Mouse (Mus musculus) urinary bladder, postnatal 14 days (tissue): ENCODE results near the gene Eno3.
A peak's percentile ranks its signal among the peaks of the same experiment; 100 is the strongest.

Source experiments
- DNase-seq: peaks from one replicate; pipeline ENCODE4 v3.0.0; 2021; ENCODE audit warnings: low spot score

Eno3 gene

GRCm38 (mm10) chr11:70644564-70645103 lies 12.4 kb upstream of the Eno3 start:
- no peak for DNase-seq

GRCm38 (mm10) chr11:70645461-70646258 lies 11.3 kb upstream of the Eno3 start:
- DNase-seq, result no peak

DNA sequence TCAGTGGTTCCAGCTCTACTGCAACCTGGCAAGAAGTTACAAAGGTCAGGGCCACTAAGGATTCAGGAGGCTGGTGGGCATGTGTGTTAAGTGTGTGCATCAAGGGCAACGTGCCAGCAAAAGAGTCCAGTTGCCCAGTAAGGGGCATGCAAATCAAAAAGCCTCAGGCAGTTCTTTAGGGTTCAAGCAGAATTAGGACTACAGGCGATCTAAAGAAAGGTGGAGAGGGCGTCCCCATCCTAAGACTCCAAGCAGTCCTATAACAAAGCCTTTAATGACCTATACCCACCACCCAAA lies 10.8 kb upstream of the Eno3 start:
- DNase-seq, result no peak

GRCm38 (mm10) chr11:70646691-70647650 lies 10.0 kb upstream of the Eno3 start, which contains the start of the genes Rnf167 and Slc25a11:
TSS of gene Rnf167 (plus strand) at chr11:70647235.
TSS of gene Slc25a11 (minus strand) at chr11:70647479.
- DNase-seq, result peak; percentile 97

DNA sequence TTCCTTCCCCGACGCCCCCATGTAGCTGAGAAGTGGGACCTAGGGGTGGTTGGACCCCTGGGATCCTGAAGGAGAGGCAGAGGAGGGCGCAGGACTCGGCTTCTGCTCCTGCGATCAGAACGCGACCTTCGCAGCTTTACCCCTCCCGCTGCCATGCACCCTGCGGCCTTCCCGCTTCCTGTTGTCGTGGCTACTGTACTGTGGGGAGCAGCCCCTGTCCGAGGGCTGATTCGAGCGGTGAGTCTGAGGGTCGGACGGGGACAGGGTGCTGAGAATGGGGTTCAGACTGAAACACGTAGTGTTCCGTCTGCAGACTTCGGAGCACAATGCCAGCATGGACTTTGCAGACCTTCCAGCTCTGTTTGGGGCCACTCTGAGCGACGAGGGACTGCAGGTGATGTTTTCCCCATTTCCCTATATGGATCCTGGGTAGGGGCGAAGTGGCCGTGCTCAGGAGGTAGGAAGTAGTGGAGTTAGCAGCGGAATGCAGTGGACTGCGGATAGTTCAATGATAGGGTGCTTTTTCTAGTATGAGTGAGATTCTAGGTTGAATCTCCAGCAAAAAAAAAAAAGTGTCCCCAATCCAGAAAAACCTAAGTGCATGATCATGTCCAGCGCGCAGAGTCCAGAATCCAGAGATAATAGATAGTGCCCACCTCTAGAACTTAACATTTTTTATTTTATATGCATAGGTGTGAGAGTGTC lies 9.1 kb upstream of the Eno3 start:
- DNase-seq, result peak; percentile 31

GRCm38 (mm10) chr11:70648512-70648911 lies 8.5 kb upstream of the Eno3 start:
- DNase-seq, result no peak

DNA sequence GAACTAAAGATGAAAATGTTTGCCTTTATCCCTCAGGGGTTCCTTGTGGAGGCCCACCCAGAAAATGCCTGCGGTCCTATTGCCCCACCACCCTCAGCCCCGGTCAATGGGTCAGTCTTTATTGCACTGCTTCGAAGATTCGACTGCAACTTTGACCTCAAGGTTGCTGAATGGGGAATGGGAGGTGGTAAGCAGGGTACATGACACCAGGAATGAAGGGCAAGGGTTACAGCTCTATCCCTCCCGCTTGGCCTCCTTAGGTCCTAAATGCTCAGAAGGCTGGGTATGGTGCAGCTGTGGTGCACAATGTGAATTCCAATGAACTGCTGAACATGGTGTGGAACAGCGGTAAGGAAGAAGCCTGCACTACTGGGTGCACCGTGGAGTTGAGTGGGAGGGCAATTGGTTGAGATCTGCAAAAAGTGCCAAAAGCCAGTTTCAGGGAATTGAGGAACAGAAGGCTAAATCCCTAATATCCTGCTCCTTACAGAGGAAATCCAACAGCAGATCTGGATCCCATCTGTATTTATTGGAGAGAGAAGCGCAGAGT lies 7.7 kb upstream of the Eno3 start:
- no peak for DNase-seq

GRCm38 (mm10) chr11:70650322-70651175 lies 6.5 kb upstream of the Eno3 start:
- no peak for DNase-seq

DNA sequence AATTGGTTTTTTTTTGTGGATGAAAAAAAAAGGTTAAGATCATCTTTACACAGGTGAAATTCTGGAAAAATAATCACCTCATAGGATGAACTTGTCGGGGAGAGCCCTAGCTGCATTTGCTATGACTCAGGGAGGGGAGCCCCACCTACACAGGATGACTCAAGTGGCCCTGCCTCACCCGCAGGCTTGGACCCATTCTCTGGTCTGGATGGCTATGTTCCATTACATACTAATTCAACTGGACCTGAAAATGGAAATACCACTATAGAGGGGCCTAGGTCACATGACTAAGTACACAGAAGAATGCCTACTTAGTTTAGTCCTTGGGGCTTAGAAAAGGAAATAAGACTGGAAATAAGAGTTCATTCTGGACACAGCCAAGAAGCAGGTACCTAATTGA lies 5.6 kb upstream of the Eno3 start:
- DNase-seq, result peak; percentile 60

GRCm38 (mm10) chr11:70652029-70652883 lies 4.7 kb upstream of the Eno3 start:
- DNase-seq, result no peak

DNA sequence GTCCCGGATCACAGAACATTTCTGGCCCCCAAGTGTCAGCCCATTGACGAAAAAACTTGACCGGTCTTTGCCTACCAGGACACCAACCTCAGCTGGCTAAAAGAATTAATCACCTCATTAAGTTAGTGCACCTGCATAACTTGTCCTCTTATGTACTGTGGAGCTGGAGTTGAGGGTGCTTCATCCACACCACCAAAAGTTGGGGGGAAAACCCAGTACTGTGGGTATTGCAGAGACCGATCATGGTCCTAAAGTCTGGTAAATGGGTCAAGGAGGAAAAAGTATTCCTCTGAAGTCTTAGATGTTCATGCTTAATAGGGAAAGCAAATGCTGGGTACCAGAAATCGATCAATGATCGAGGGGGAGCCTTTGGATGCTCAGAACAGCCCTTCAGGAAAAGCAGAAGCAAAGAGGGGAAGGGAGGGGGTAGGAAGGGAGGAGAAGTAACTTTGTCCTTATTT lies 4.1 kb upstream of the Eno3 start:
- DNase-seq, result no peak

- DNase-seq, result peak; percentile 67
Observed at GRCm38 (mm10) chr11:70653345-70654197, 3.4 kb upstream of the Eno3 start.

DNA sequence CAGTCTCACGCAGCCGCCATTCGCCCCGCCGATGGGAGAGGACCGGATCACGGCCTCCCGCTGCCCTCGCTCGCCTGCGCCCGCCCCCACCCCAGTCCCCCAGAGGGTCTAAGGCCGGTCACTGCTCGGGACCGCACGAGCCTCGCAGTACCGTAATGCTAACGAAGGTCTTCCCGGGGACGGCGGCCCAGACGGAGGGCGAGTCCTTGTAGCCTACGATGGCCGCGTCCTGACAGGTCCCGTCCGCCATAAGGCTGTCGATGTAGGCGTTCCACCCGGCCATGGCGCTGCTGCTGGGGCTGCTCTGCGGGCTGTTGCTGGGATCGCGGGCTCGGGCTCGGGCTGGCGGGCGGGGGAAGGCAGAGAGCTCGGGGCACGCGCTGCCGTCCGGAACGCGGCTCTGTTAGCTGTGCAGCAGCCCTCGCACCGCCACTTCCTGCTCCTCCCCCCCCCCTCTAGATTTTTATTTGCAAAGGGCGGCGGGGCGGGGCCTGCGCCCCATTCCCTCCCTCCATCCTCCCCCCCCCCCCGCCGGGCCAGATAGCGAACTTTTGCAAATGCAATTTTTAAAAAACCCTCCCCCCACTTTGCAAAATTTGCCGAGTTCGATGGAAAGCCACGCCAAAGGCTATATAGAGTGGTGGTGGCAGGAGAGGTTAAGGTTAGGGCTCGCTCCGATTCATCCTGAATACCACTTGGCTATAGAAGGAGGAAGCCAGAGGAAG lies 2.6 kb upstream of the Eno3 start, which contains the start of gene Pfn1:
Pfn1 (minus strand) TSS at position 447 of the 725 bp plus-strand sequence.
- peak; percentile 78 for DNase-seq

DNA sequence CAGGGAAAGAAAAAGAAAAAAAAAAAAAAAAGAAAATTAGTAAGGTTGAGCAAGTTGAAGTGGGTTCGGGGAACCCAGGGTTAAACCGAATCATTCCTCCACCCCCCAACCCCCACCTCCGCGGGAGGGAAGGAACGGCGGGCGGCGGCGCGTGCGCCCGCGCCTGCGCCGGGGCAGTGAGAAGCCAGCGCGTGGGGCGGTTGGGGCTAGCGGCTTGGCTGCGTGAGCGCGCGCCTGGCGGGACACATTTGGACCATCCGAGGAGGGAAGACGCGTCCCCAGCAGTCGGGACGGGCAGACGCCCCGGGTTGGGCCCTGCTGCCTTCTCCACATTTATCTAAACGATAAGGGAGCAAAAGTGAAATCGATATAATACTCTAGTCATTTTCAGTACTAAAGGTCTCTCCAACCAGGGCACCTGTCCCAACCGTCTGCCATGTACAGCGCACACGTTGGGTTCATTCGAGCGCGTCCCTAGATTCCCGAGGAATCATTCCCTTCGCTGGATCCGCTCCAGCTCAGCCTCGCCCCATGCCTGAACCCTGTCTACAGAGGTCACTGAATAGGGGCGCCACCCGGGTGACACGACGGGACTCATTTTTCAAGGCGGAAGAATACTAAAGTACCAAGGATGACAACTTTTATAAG lies 2.0 kb upstream of the Eno3 start:
- peak; percentile 89 for DNase-seq

GRCm38 (mm10) chr11:70655571-70656455 lies 1.2 kb upstream of the Eno3 start:
- DNase-seq, result peak; percentile 77

DNA sequence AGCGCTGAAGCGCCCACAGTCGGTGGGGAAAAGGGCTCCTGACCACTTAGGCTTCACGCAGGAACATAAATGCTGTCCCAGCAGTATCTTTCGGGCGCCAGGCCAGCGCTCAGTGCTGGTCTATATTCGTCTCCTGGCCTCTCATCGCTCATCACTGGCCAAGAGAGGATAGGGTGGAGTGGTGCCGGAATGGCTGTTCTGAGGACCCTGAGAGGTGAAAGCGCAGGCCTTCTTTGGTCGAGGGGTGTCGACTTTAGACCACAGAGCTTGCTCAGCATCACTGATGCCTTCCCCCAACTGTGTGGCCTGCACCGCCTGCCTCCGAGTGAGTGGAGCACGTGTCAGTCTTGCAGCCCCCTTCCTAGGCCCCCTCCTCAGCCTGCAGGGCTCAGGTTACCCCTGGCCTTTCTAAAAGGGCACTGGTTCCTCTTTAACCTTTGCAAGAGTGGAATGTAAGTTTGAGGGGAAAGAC lies 510 bp upstream of the Eno3 start:
- DNase-seq, result peak; percentile 64
